Mouse (Mus musculus): ENCODE measurements around the gene Fat4. TPM values are rescaled to one million over a fixed set of nuclear protein-coding genes. Genes with fewer than 3 reads are reported as not detected.

Fat4 gene
- total and polyA plus RNA-seq, 3 experiments: not detected

DNA sequence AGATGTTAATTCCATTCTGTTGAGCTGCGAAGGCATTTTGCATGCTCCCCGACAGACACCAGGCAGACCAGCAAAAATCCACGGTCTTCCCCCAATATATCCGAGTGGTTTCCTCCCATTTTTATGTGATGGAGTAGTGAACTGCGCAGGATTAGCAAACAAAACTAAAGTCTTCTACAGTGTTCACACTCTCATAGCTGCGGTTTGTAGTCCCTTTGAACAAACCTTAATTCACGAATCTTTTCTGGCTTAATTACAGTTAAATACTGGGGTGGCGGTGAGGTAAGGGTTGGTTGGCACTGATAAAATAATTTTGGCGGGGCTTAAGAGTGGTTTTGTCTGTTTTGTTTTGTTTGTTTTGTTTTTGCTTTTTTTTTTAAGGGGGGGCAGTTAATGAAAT lies 3.1 kb upstream of the Fat4 start (continued):
- no peak for TF ChIP-seq SMC3 (IDR thresholded peaks at IDR 0.05; ENCODE audit: low read depth, low read length)

DNA sequence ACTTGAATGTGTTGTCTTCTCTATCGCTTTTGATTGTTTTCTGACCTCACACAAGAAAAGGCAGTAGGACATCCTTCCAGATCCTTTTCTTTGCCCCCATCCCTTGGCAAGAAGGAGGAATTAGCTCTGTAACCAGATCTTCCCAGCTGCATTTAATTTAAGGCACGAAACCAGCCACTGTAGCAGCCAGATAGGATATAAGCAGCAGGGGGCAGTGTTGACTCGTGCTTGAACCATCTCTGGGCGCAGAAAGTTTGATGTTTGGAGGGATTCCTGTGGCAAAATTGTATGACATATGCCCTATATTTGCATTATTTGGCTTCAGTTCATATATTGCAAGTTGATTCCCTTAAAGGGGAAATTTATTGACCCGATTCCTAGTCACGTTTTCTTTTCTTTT lies 2.5 kb upstream of the Fat4 start:
- no peak overlapping the region for H3K27ac ChIP-seq (ENCODE audit: control insufficient read depth, low read depth, low read length)
- no peaks in the 10 kb centered on the region for H3K27me3 ChIP-seq (ENCODE audit: control insufficient read depth in 1 of 2, insufficient read depth in 2 of 2, low read length in 2 of 2)
- H3K4me3 ChIP-seq (ENCODE audit: control insufficient read depth in 1 of 2, insufficient read depth in 1 of 2, low read depth in 2 of 2, low read length in 2 of 2): no peak overlapping the region
- H3K79me2 ChIP-seq (ENCODE audit: control insufficient read depth, insufficient read depth, low read length, poor library complexity): no peaks in the 10 kb centered on the region
- DNase-seq (ENCODE audit: low read depth, low spot score): peak; percentile 4
- no peaks in the 10 kb centered on the region for H3K36me3 ChIP-seq (ENCODE audit: control insufficient read depth in 1 of 2, insufficient read depth in 2 of 2, low read length in 2 of 2)
- no peaks in the 10 kb centered on the region for H3K4me1 ChIP-seq (ENCODE audit: control insufficient read depth in 1 of 2, insufficient read depth in 2 of 2, low read length in 2 of 2)
- H3K9me3 ChIP-seq (replicated peaks; ENCODE audit: insufficient read depth, low read length): no peaks in the 10 kb centered on the region
- H3K9ac ChIP-seq (ENCODE audit: control insufficient read depth, low read depth, low read length, poor library complexity, severe bottlenecking): no peak overlapping the region
- TF ChIP-seq RAD21 (IDR thresholded peaks at IDR 0.05; ENCODE audit: low read depth, low read length): peak; percentile 17
- no peak for TF ChIP-seq KAT2A (conservative IDR thresholded peaks at IDR 0.05; ENCODE audit: low read depth, low read length)
- no peak for TF ChIP-seq MAZ (IDR thresholded peaks at IDR 0.05; ENCODE audit: low read depth, low read length)
- peak; percentile 8 to 32 (median 16); a peak in 2 of 6 replicates for TF ChIP-seq CTCF (IDR thresholded peaks at IDR 0.05 in 2 of 3, conservative IDR thresholded peaks at IDR 0.05 in 1 of 3; ENCODE audit: control insufficient read depth in 1 of 3, insufficient read depth in 1 of 3, low read depth in 2 of 3, low read length in 3 of 3, poor library complexity in 1 of 3, severe bottlenecking in 1 of 3)
- TF ChIP-seq SMC3 (IDR thresholded peaks at IDR 0.05; ENCODE audit: low read depth, low read length): peak; percentile 22; the same call in 1 of the 2 replicates
- no peak for TF ChIP-seq POLR2AphosphoS5 (IDR thresholded peaks at IDR 0.05; ENCODE audit: borderline replicate concordance, low read depth, low read length)
- TF ChIP-seq TAL1 (IDR thresholded peaks at IDR 0.05; ENCODE audit: low read length): no peak

DNA sequence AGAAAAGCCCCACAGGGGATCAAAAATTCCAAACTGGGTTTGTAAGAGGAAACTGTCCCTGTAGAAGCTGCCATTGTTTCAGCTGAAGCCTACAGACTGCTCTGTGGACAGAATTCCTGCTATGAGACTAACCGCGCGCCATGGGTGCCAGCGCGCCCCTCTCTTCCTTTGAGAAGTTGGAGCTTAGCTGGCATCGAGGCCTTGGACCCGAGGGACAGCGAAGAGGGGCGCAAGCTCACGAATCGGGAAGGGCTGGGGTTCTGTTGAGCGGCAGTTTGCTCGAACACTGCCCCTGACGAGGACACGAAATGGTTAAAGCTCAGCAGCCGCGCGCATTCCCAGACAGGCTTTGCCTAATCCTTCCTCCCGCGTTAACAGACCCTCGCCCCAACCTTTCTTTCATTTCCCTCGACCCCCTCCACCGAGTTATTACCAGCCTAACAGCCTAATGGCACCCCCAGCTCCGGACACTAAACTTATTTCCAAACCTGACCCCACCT lies 1.8 kb upstream of the Fat4 start:
- no peaks in the 10 kb centered on the region for H3K79me2 ChIP-seq (ENCODE audit: control insufficient read depth, insufficient read depth, low read length, poor library complexity)

DNA sequence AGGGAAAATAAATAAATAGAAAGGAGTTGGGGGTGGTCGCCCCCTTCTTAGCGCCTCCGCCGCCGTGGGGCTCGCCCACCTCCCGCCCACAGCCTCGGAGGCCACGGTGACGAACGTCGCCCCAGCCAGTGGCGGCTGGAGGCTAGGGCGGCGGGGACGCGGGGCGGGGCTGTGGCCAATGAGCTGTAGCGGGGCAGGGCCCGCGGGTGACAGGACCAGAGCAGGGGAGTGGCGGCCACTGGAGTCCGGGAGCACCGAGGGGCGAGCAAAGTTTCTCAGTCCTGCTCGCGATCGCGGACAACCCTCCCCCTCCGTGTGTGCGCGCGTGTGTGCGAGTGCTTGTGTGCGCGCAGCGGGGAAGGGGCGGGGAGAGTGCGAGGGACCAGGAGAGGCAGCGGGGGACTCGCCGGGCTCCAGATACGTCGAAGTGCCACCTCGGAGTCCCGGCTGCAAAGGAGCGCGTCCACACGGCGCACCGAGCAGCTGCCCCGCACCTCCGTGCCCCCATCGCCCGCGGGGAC lies 1.2 kb upstream of the Fat4 start:
- H3K27me3 ChIP-seq (ENCODE audit: control insufficient read depth in 1 of 2, insufficient read depth in 2 of 2, low read length in 2 of 2): no peaks in the 10 kb centered on the region
- DNase-seq (ENCODE audit: low read depth, low spot score): no peak

More for the DNA sequence above, 1.8 kb upstream of the Fat4 start:
- TF ChIP-seq CHD1 (IDR thresholded peaks at IDR 0.05; ENCODE audit: low read depth, low read length) (no peak), MAX (IDR thresholded peaks at IDR 0.05; ENCODE audit: low read length) (no peak), EP300 (IDR thresholded peaks at IDR 0.05; ENCODE audit: low read depth in 1 of 2, low read length in 2 of 2) (no peak), NELFE (IDR thresholded peaks at IDR 0.05; ENCODE audit: low read depth, low read length) (no peak), MYB (IDR thresholded peaks at IDR 0.05; ENCODE audit: low read depth, low read length) (no peak), KAT2A (conservative IDR thresholded peaks at IDR 0.05; ENCODE audit: low read depth, low read length) (no peak), ZMIZ1 (IDR thresholded peaks at IDR 0.05; ENCODE audit: low read depth, low read length) (no peak), MXI1 (IDR thresholded peaks at IDR 0.05; ENCODE audit: low read depth, low read length) (no peak)
- Histone ChIP-seq H3K4me1 (ENCODE audit: control insufficient read depth in 1 of 2, insufficient read depth in 2 of 2, low read length in 2 of 2) (no peaks in the 10 kb centered on the region), H3K9me3 (replicated peaks; ENCODE audit: insufficient read depth, low read length) (no peaks in the 10 kb centered on the region), H3K36me3 (ENCODE audit: control insufficient read depth in 1 of 2, insufficient read depth in 2 of 2, low read length in 2 of 2) (no peaks in the 10 kb centered on the region), H3K27ac (ENCODE audit: control insufficient read depth, low read depth, low read length) (no peak overlapping the region), H3K27me3 (ENCODE audit: control insufficient read depth in 1 of 2, insufficient read depth in 2 of 2, low read length in 2 of 2) (no peaks in the 10 kb centered on the region), H3K4me3 (ENCODE audit: control insufficient read depth in 1 of 2, insufficient read depth in 1 of 2, low read depth in 2 of 2, low read length in 2 of 2) (no peak overlapping the region), H3K9ac (ENCODE audit: control insufficient read depth, low read depth, low read length, poor library complexity, severe bottlenecking) (no peak overlapping the region)
- DNase-seq (ENCODE audit: low read depth, low spot score): no peak

More for the DNA sequence above, 1.2 kb upstream of the Fat4 start:
- Histone ChIP-seq H3K9me3 (replicated peaks; ENCODE audit: insufficient read depth, low read length) (no peaks in the 10 kb centered on the region), H3K4me3 (ENCODE audit: control insufficient read depth in 1 of 2, insufficient read depth in 1 of 2, low read depth in 2 of 2, low read length in 2 of 2) (no peak overlapping the region), H3K36me3 (ENCODE audit: control insufficient read depth in 1 of 2, insufficient read depth in 2 of 2, low read length in 2 of 2) (no peaks in the 10 kb centered on the region), H3K27ac (ENCODE audit: control insufficient read depth, low read depth, low read length) (no peak overlapping the region), H3K79me2 (ENCODE audit: control insufficient read depth, insufficient read depth, low read length, poor library complexity) (no peaks in the 10 kb centered on the region), H3K9ac (ENCODE audit: control insufficient read depth, low read depth, low read length, poor library complexity, severe bottlenecking) (no peak overlapping the region), H3K4me1 (ENCODE audit: control insufficient read depth in 1 of 2, insufficient read depth in 2 of 2, low read length in 2 of 2) (no peaks in the 10 kb centered on the region)
- TF ChIP-seq NRF1 (IDR thresholded peaks at IDR 0.05; ENCODE audit: insufficient read depth, low read depth, low read length, poor library complexity, severe bottlenecking): no peak
- no peak for TF ChIP-seq MAFK (IDR thresholded peaks at IDR 0.05; ENCODE audit: borderline replicate concordance, low read depth, low read length)
